In genomic region chr1:167387796-167388195, GRCm38 (mm10) we compare ENCODE assay signal across 20 mouse cellular contexts. TPM values are rescaled to one million over a fixed set of nuclear protein-coding genes. Genes with fewer than 3 reads are reported as not detected.
DNase-seq lines count a peak whose midpoint lies in the region; ATAC-seq and TF ChIP-seq lines count a peak whose summit lies in the region.
"Had no signal": no experiment of that assay in that cellular context is flagged by ENCODE, and none has a peak within 500 bp of the region (broad histone marks: within the 10 kb centered on the region; RNA-seq: fewer than 3 reads in every experiment).

No protein-coding gene starts in this region.

- H3K4me1 ChIP-seq in lung, postnatal 0 days (ENCODE audit: insufficient read depth, low read depth, low read length) = peaks cover 3% of the 10 kb centered on the region; the same call in 1 of the 2 replicates
- peaks cover 91% of the 10 kb centered on the region for H3K4me1 ChIP-seq in liver, embryonic 13.5 days (replicated peaks)
- H3K4me1 ChIP-seq in stomach, embryonic 16.5 days (ENCODE audit: control insufficient read depth, insufficient read depth, low read length) = peaks cover 26% of the 10 kb centered on the region

- H3K4me3 ChIP-seq in lung, postnatal 0 days (ENCODE audit: low read depth, low read length) = no peak overlapping the region
- H3K4me3 ChIP-seq in liver, embryonic 13.5 days (replicated peaks) = peak overlapping the region; percentile 12; the same call in 1 of the 2 replicates
- no peak overlapping the region for H3K4me3 ChIP-seq in stomach, embryonic 16.5 days (replicated peaks; ENCODE audit: low read length)
- H3K4me3 ChIP-seq: embryonic facial prominence, embryonic 12.5 days; hindbrain, embryonic 13.5 days; limb, embryonic 13.5 days; neural tube, embryonic 15.5 days had no signal

- no peak for TF ChIP-seq CTCF in lung, postnatal 0 days (IDR thresholded peaks at IDR 0.05)

- no peak overlapping the region for H3K9ac ChIP-seq in lung, postnatal 0 days (replicated peaks; ENCODE audit: low read depth)
- peak overlapping the region; percentile 87 for H3K9ac ChIP-seq in liver, embryonic 13.5 days
- H3K9ac ChIP-seq in stomach, embryonic 16.5 days (ENCODE audit: low read length) = no peak overlapping the region
- H3K9ac ChIP-seq: embryonic facial prominence, embryonic 12.5 days; hindbrain, embryonic 13.5 days; limb, embryonic 13.5 days; neural tube, embryonic 15.5 days had no signal

- no peaks in the 10 kb centered on the region for H3K9me3 ChIP-seq in lung, postnatal 0 days (ENCODE audit: low read length)
- H3K9me3 ChIP-seq in liver, embryonic 13.5 days (replicated peaks) = no peaks in the 10 kb centered on the region
- no peaks in the 10 kb centered on the region for H3K9me3 ChIP-seq in stomach, embryonic 16.5 days (replicated peaks; ENCODE audit: control insufficient read depth, low read length)
- H3K9me3 ChIP-seq: embryonic facial prominence, embryonic 12.5 days; hindbrain, embryonic 13.5 days; limb, embryonic 13.5 days; neural tube, embryonic 15.5 days had no signal

- no peak for ATAC-seq in lung, postnatal 0 days
- ATAC-seq in liver, embryonic 13.5 days (ENCODE audit: low read depth) = no peak
- ATAC-seq in stomach, embryonic 16.5 days (ENCODE audit: insufficient read depth, low FRiP score) = no peak

- H3K27me3 ChIP-seq in lung, postnatal 0 days (replicated peaks; ENCODE audit: insufficient read depth, low read length) = no peaks in the 10 kb centered on the region
- H3K27me3 ChIP-seq in liver, embryonic 13.5 days = no peaks in the 10 kb centered on the region
- no peaks in the 10 kb centered on the region for H3K27me3 ChIP-seq in stomach, embryonic 16.5 days (ENCODE audit: control insufficient read depth, insufficient read depth, low read length)

- H3K36me3 ChIP-seq in lung, postnatal 0 days (ENCODE audit: insufficient read depth, low read length) = no peaks in the 10 kb centered on the region
- peaks cover 51% of the 10 kb centered on the region for H3K36me3 ChIP-seq in liver, embryonic 13.5 days
- H3K36me3 ChIP-seq in stomach, embryonic 16.5 days (ENCODE audit: control insufficient read depth, insufficient read depth, low read length) = no peaks in the 10 kb centered on the region
- H3K36me3 ChIP-seq: embryonic facial prominence, embryonic 12.5 days; hindbrain, embryonic 13.5 days; limb, embryonic 13.5 days; neural tube, embryonic 15.5 days had no signal

- DNase-seq in heart, adult 11 months = peak; percentile 74
- DNase-seq in heart, adult 9 months (ENCODE audit: low spot score in 2 of 2) = no peak
- no peak for DNase-seq in lung, postnatal 0 days (ENCODE audit: low spot score)
- no peak for DNase-seq in lung, postnatal 14 days
- no peak for DNase-seq in liver, embryonic 13.5 days
- no peak for DNase-seq in thymus, postnatal 0 days (ENCODE audit: low spot score)
- DNase-seq in adrenal gland, adult 2 months = no peak
- DNase-seq: B cell, adult 2 months; cerebellum, postnatal 10 days; heart, postnatal 14 days; layer of hippocampus, postnatal 36 days; midbrain, embryonic 14.5 days; right cerebral cortex, postnatal 14 days; thymus, postnatal 36 days had no signal

- H3K27ac ChIP-seq in lung, postnatal 0 days (ENCODE audit: low read length) = peak overlapping the region; percentile 20; the same call in 1 of the 2 replicates
- peak overlapping the region; percentile 100 for H3K27ac ChIP-seq in liver, embryonic 13.5 days
- H3K27ac ChIP-seq in stomach, embryonic 16.5 days (ENCODE audit: low read length) = peak overlapping the region; percentile 87
- H3K27ac ChIP-seq: embryonic facial prominence, embryonic 12.5 days; hindbrain, embryonic 13.5 days; kidney, postnatal 0 days; limb, embryonic 13.5 days; neural tube, embryonic 15.5 days had no signal

- 84% methylated on average over 3 of the region's 3 CpGs for WGBS in lung, postnatal 0 days
- WGBS in liver, embryonic 13.5 days (ENCODE audit: insufficient replicate concordance) = 60% methylated on average over 3 of the region's 3 CpGs
- 71% methylated on average over 3 of the region's 3 CpGs for WGBS in stomach, embryonic 16.5 days

- H3K4me2 ChIP-seq in lung, postnatal 0 days (replicated peaks; ENCODE audit: low read depth, low read length) = no peak overlapping the region
- peak overlapping the region; percentile 78 for H3K4me2 ChIP-seq in liver, embryonic 13.5 days
- H3K4me2 ChIP-seq in stomach, embryonic 16.5 days (ENCODE audit: low read depth, low read length) = no peak overlapping the region
- H3K4me2 ChIP-seq: embryonic facial prominence, embryonic 12.5 days; hindbrain, embryonic 13.5 days; limb, embryonic 13.5 days; neural tube, embryonic 15.5 days had no signal

- TF ChIP-seq EP300 in lung, postnatal 0 days (IDR thresholded peaks at IDR 0.05) = no peak

RNA-seq across cellular contexts. Expression of gene Mgst3, which starts 5.8 kb away (rescaled TPM):
- polyA plus RNA-seq in lung, postnatal 0 days (2015; fragmentation: Nextera tagmentation; extraction: Ambion mirVana) = 67.5 and 70.1 TPM in 2 replicates
- 337 and 409 TPM in 2 replicates for polyA plus RNA-seq in liver, embryonic 13.5 days (2015; fragmentation: Nextera tagmentation; extraction: Ambion mirVana)
- polyA plus RNA-seq in stomach, embryonic 16.5 days (2015; fragmentation: Nextera tagmentation; extraction: Ambion mirVana) = 212 and 275 TPM in 2 replicates
- polyA plus RNA-seq in thymus, postnatal 0 days (2015; fragmentation: Nextera tagmentation; extraction: Ambion mirVana) = 36.5 and 40.7 TPM in 2 replicates
- total RNA-seq in adrenal gland, adult 2 months (2021) = 10 to 100 TPM; 79.0 to 84.2 TPM
- polyA plus RNA-seq in adrenal gland, adult 2 months (2012; rRNA removed) = 298 and 342 TPM in 2 replicates

RNA-seq across cellular contexts. Expression of gene Aldh9a1, which starts 38.0 kb away (rescaled TPM):
- polyA plus RNA-seq in lung, postnatal 0 days (2015; fragmentation: Nextera tagmentation; extraction: Ambion mirVana) = 33.2 and 35.4 TPM in 2 replicates
- 85.4 and 92.0 TPM in 2 replicates for polyA plus RNA-seq in liver, embryonic 13.5 days (2015; fragmentation: Nextera tagmentation; extraction: Ambion mirVana)
- polyA plus RNA-seq in stomach, embryonic 16.5 days (2015; fragmentation: Nextera tagmentation; extraction: Ambion mirVana) = 84.8 and 85.6 TPM in 2 replicates
- 66.9 and 68.6 TPM in 2 replicates for polyA plus RNA-seq in thymus, postnatal 0 days (2015; fragmentation: Nextera tagmentation; extraction: Ambion mirVana)
- 10 to 100 TPM; 77.1 to 84.8 TPM for total RNA-seq in adrenal gland, adult 2 months (2021)
- 62.4 and 62.8 TPM in 2 replicates for polyA plus RNA-seq in adrenal gland, adult 2 months (2012; rRNA removed)

Comparison
In these comparisons a context has a peak if more than half of its experiments do, and no peak if none do; other contexts are left out.
1. H3K27ac ChIP-seq: peak in every context shown above with its lines; median percentile 100 in liver, embryonic 13.5 days; 87 in stomach, embryonic 16.5 days; 20 in lung, postnatal 0 days.